In genomic region chr4:139055744-139056143, GRCm38 (mm10) we compare ENCODE assay signal across 25 mouse cellular contexts. TPM values are rescaled to one million over a fixed set of nuclear protein-coding genes. Genes with fewer than 3 reads are reported as not detected.
A peak's percentile ranks its signal among the peaks of the same experiment; 100 is the strongest.
DNase-seq lines count a peak whose midpoint lies in the region; ATAC-seq and TF ChIP-seq lines count a peak whose summit lies in the region.
"Had no signal": no experiment of that assay in that cellular context is flagged by ENCODE, and none has a peak within 500 bp of the region (broad histone marks: within the 10 kb centered on the region; RNA-seq: fewer than 3 reads in every experiment).

No protein-coding gene starts in this region.

- H3K9me3 ChIP-seq in forebrain, embryonic 15.5 days, result no peaks in the 10 kb centered on the region
- H3K9me3 ChIP-seq in forebrain, embryonic 12.5 days, result no peaks in the 10 kb centered on the region
- no peaks in the 10 kb centered on the region for H3K9me3 ChIP-seq in midbrain, embryonic 13.5 days
- no peaks in the 10 kb centered on the region for H3K9me3 ChIP-seq in midbrain, embryonic 10.5 days (replicated peaks)
- no peaks in the 10 kb centered on the region for H3K9me3 ChIP-seq in hindbrain, embryonic 16.5 days (ENCODE audit: control insufficient read depth, low read length)
- no peaks in the 10 kb centered on the region for H3K9me3 ChIP-seq in midbrain, postnatal 0 days (ENCODE audit: low read length)
- H3K9me3 ChIP-seq: embryonic facial prominence, embryonic 10.5 days; embryonic facial prominence, embryonic 15.5 days; liver, embryonic 12.5 days had no signal

- peaks cover 41% of the 10 kb centered on the region for H3K4me1 ChIP-seq in forebrain, embryonic 15.5 days
- peaks cover 22% of the 10 kb centered on the region for H3K4me1 ChIP-seq in forebrain, embryonic 12.5 days
- H3K4me1 ChIP-seq in midbrain, embryonic 13.5 days (replicated peaks), result peaks cover 8% of the 10 kb centered on the region
- H3K4me1 ChIP-seq in midbrain, embryonic 10.5 days, result no peaks in the 10 kb centered on the region
- H3K4me1 ChIP-seq in hindbrain, embryonic 16.5 days (ENCODE audit: control insufficient read depth, insufficient read depth, low read depth, low read length), result peaks cover 20% of the 10 kb centered on the region
- H3K4me1 ChIP-seq in midbrain, postnatal 0 days (ENCODE audit: insufficient read depth, low read length), result no peaks in the 10 kb centered on the region
- H3K4me1 ChIP-seq: embryonic facial prominence, embryonic 15.5 days; liver, embryonic 12.5 days had no signal

- H3K27ac ChIP-seq in forebrain, embryonic 15.5 days (replicated peaks), result peak overlapping the region; percentile 80
- H3K27ac ChIP-seq in forebrain, embryonic 12.5 days, result no peak overlapping the region
- peak overlapping the region; percentile 19; the same call in 1 of the 2 replicates for H3K27ac ChIP-seq in midbrain, embryonic 13.5 days
- H3K27ac ChIP-seq in midbrain, embryonic 10.5 days (replicated peaks), result no peak overlapping the region
- peak overlapping the region; percentile 37; the same call in 1 of the 2 replicates for H3K27ac ChIP-seq in hindbrain, embryonic 16.5 days (ENCODE audit: low read depth, low read length)
- no peak overlapping the region for H3K27ac ChIP-seq in midbrain, postnatal 0 days (ENCODE audit: low read depth, low read length)
- H3K27ac ChIP-seq: embryonic facial prominence, embryonic 10.5 days; embryonic facial prominence, embryonic 15.5 days; gastrocnemius, adult 2 months; liver, embryonic 12.5 days had no signal

- H3K4me3 ChIP-seq in forebrain, embryonic 15.5 days, result no peak overlapping the region
- no peak overlapping the region for H3K4me3 ChIP-seq in forebrain, embryonic 12.5 days (replicated peaks)
- no peak overlapping the region for H3K4me3 ChIP-seq in midbrain, embryonic 13.5 days (replicated peaks)
- H3K4me3 ChIP-seq in midbrain, embryonic 10.5 days, result no peak overlapping the region
- no peak overlapping the region for H3K4me3 ChIP-seq in hindbrain, embryonic 16.5 days (ENCODE audit: low read length)
- H3K4me3 ChIP-seq in midbrain, postnatal 0 days (ENCODE audit: low read depth, low read length), result no peak overlapping the region
- H3K4me3 ChIP-seq: embryonic facial prominence, embryonic 10.5 days; embryonic facial prominence, embryonic 15.5 days; gastrocnemius, adult 2 months; liver, embryonic 12.5 days had no signal

- no peak for TF ChIP-seq CTCF in midbrain, postnatal 0 days (IDR thresholded peaks at IDR 0.05)

- no peak for DNase-seq in midbrain, embryonic 10.5 days (ENCODE audit: low spot score)
- DNase-seq in midbrain, postnatal 0 days (ENCODE audit: low spot score), result peak; percentile 55
- no peak for DNase-seq in frontal cortex, adult 2 months (ENCODE audit: extremely low spot score in 1 of 2, low spot score in 1 of 2)
- no peak for DNase-seq in kidney, adult 8-10 months
- DNase-seq: gastrocnemius, postnatal 36 days; heart, postnatal 36 days; kidney, adult 18-20 months; kidney, postnatal 4 days; liver, postnatal 0 days; lung, postnatal 36 days had no signal

- no peak overlapping the region for H3K4me2 ChIP-seq in forebrain, embryonic 15.5 days (replicated peaks)
- H3K4me2 ChIP-seq in forebrain, embryonic 12.5 days, result no peak overlapping the region
- no peak overlapping the region for H3K4me2 ChIP-seq in midbrain, embryonic 13.5 days (replicated peaks)
- H3K4me2 ChIP-seq in hindbrain, embryonic 16.5 days (ENCODE audit: low read length), result no peak overlapping the region
- H3K4me2 ChIP-seq in midbrain, postnatal 0 days (ENCODE audit: low read depth, low read length, poor library complexity, severe bottlenecking), result no peak overlapping the region
- H3K4me2 ChIP-seq: embryonic facial prominence, embryonic 15.5 days; heart, embryonic 11.5 days; liver, embryonic 12.5 days had no signal

- ATAC-seq in forebrain, embryonic 15.5 days (replicated peaks), result 0 out of 2 replicates have a peak, but pooled peaks have one; percentile 3
- ATAC-seq in forebrain, embryonic 12.5 days (ENCODE audit: low FRiP score), result no peak
- no peak for ATAC-seq in midbrain, embryonic 13.5 days
- 0 out of 2 replicates have a peak, but pooled peaks have one; percentile 5 for ATAC-seq in hindbrain, embryonic 16.5 days
- ATAC-seq in midbrain, postnatal 0 days (ENCODE audit: low FRiP score), result no peak
- ATAC-seq: CD4-positive, CD25-positive, alpha-beta regulatory T cell, adult 4 months; liver, embryonic 12.5 days; liver, postnatal 0 days had no signal

- 50% methylated on average over 3 of the region's 3 CpGs for WGBS in forebrain, embryonic 15.5 days
- WGBS in forebrain, embryonic 12.5 days, result 75% methylated on average over 3 of the region's 3 CpGs
- WGBS in midbrain, embryonic 13.5 days, result 74% methylated on average over 3 of the region's 3 CpGs
- 83% methylated on average over 3 of the region's 3 CpGs for WGBS in midbrain, embryonic 10.5 days
- WGBS in hindbrain, embryonic 16.5 days, result 51% methylated on average over 3 of the region's 3 CpGs
- WGBS in midbrain, postnatal 0 days, result 71% methylated on average over 3 of the region's 3 CpGs

- H3K9ac ChIP-seq in forebrain, embryonic 15.5 days (replicated peaks), result no peak overlapping the region
- no peak overlapping the region for H3K9ac ChIP-seq in forebrain, embryonic 12.5 days
- H3K9ac ChIP-seq in midbrain, embryonic 13.5 days (replicated peaks), result no peak overlapping the region
- H3K9ac ChIP-seq in hindbrain, embryonic 16.5 days (ENCODE audit: low read depth, low read length), result no peak overlapping the region
- no peak overlapping the region for H3K9ac ChIP-seq in midbrain, postnatal 0 days (replicated peaks; ENCODE audit: low read length, poor library complexity, severe bottlenecking)
- H3K9ac ChIP-seq: embryonic facial prominence, embryonic 15.5 days; liver, embryonic 12.5 days; liver, postnatal 0 days had no signal

- H3K27me3 ChIP-seq in forebrain, embryonic 15.5 days, result peaks cover 5% of the 10 kb centered on the region; the same call in 1 of the 2 replicates
- H3K27me3 ChIP-seq in forebrain, embryonic 12.5 days, result peaks cover 64% of the 10 kb centered on the region
- peaks cover 19% of the 10 kb centered on the region; the same call in 1 of the 2 replicates for H3K27me3 ChIP-seq in midbrain, embryonic 13.5 days
- no peaks in the 10 kb centered on the region for H3K27me3 ChIP-seq in midbrain, embryonic 10.5 days (ENCODE audit: low read depth, poor library complexity, severe bottlenecking)
- H3K27me3 ChIP-seq in hindbrain, embryonic 16.5 days (replicated peaks; ENCODE audit: control insufficient read depth, insufficient read depth, low read length), result peaks cover 9% of the 10 kb centered on the region
- H3K27me3 ChIP-seq in midbrain, postnatal 0 days (ENCODE audit: insufficient read depth, low read length), result no peaks in the 10 kb centered on the region
- H3K27me3 ChIP-seq: embryonic facial prominence, embryonic 15.5 days had no signal

- no peaks in the 10 kb centered on the region for H3K36me3 ChIP-seq in forebrain, embryonic 15.5 days
- H3K36me3 ChIP-seq in forebrain, embryonic 12.5 days (replicated peaks), result no peaks in the 10 kb centered on the region
- H3K36me3 ChIP-seq in midbrain, embryonic 13.5 days, result no peaks in the 10 kb centered on the region
- H3K36me3 ChIP-seq in midbrain, embryonic 10.5 days, result no peaks in the 10 kb centered on the region
- H3K36me3 ChIP-seq in hindbrain, embryonic 16.5 days (ENCODE audit: control insufficient read depth, insufficient read depth, low read length), result no peaks in the 10 kb centered on the region
- no peaks in the 10 kb centered on the region for H3K36me3 ChIP-seq in midbrain, postnatal 0 days (ENCODE audit: insufficient read depth, low read length)
- H3K36me3 ChIP-seq: embryonic facial prominence, embryonic 10.5 days; embryonic facial prominence, embryonic 15.5 days; liver, embryonic 12.5 days had no signal

RNA-seq across cellular contexts. Expression of gene Htr6, which starts 19.6 kb away (rescaled TPM):
- 0.28 and 0.37 TPM in 2 replicates for polyA plus RNA-seq in forebrain, embryonic 15.5 days (2015; fragmentation: Nextera tagmentation; extraction: Ambion mirVana)
- polyA plus RNA-seq in forebrain, embryonic 12.5 days (2016; fragmentation: Nextera tagmentation; extraction: Ambion mirVana), result 0.18 TPM in 1 of 2 replicates, not detected in the other
- polyA plus RNA-seq in midbrain, embryonic 13.5 days (2015; fragmentation: Nextera tagmentation; extraction: Ambion mirVana), result 0.11 and 0.14 TPM in 2 replicates
- polyA plus RNA-seq in midbrain, embryonic 10.5 days (2016; fragmentation: Nextera tagmentation; extraction: Ambion mirVana), result not detected in 2 replicates
- polyA plus RNA-seq in hindbrain, embryonic 16.5 days (2015; fragmentation: Nextera tagmentation; extraction: Ambion mirVana), result 0.64 and 0.66 TPM in 2 replicates
- 4.2 and 5.9 TPM in 2 replicates for total RNA-seq in midbrain, postnatal 0 days (2014; rRNA removed)
- 1.0 and 1.1 TPM in 2 replicates for polyA plus RNA-seq in midbrain, postnatal 0 days (2015; fragmentation: Nextera tagmentation; extraction: Ambion mirVana)
- polyA plus RNA-seq in frontal cortex, adult 2 months (2012; rRNA removed), result 6.2 and 6.6 TPM in 2 replicates
- total RNA-seq: gastrocnemius, adult 2 months; gastrocnemius, postnatal 36 days; heart, adult 18-20 months; heart, postnatal 36 days; megakaryocyte, adult 5-6 weeks had no signal
- polyA plus RNA-seq: CD4-positive, CD25-positive, alpha-beta regulatory T cell, adult 4 months; heart, embryonic 11.5 days; heart, embryonic 16.5 days; liver, embryonic 12.5 days; liver, postnatal 0 days; lung, embryonic 16.5 days; thymus, postnatal 0 days had no signal

RNA-seq across cellular contexts. Expression of gene Nbl1, which starts 37.0 kb away (rescaled TPM):
- polyA plus RNA-seq in forebrain, embryonic 15.5 days (2015; fragmentation: Nextera tagmentation; extraction: Ambion mirVana), result 23.5 and 24.6 TPM in 2 replicates
- 22.5 and 26.7 TPM in 2 replicates for polyA plus RNA-seq in forebrain, embryonic 12.5 days (2016; fragmentation: Nextera tagmentation; extraction: Ambion mirVana)
- 22.1 and 32.0 TPM in 2 replicates for polyA plus RNA-seq in midbrain, embryonic 13.5 days (2015; fragmentation: Nextera tagmentation; extraction: Ambion mirVana)
- 8.7 and 14.8 TPM in 2 replicates for polyA plus RNA-seq in midbrain, embryonic 10.5 days (2016; fragmentation: Nextera tagmentation; extraction: Ambion mirVana)
- 43.7 and 57.7 TPM in 2 replicates for polyA plus RNA-seq in hindbrain, embryonic 16.5 days (2015; fragmentation: Nextera tagmentation; extraction: Ambion mirVana)
- total RNA-seq in midbrain, postnatal 0 days (2014; rRNA removed), result 60.7 and 62.2 TPM in 2 replicates
- 53.4 and 55.7 TPM in 2 replicates for polyA plus RNA-seq in midbrain, postnatal 0 days (2015; fragmentation: Nextera tagmentation; extraction: Ambion mirVana)
- 78.9 and 79.7 TPM in 2 replicates for polyA plus RNA-seq in frontal cortex, adult 2 months (2012; rRNA removed)

Comparison
In these comparisons a context has a peak if more than half of its experiments do, and no peak if none do; other contexts are left out.
1. ATAC-seq: peak in forebrain, embryonic 15.5 days (single experiment) and hindbrain, embryonic 16.5 days (single experiment); none in forebrain, embryonic 12.5 days (single experiment), midbrain, embryonic 13.5 days (single experiment) and midbrain, postnatal 0 days (single experiment).
2. H3K27ac ChIP-seq: peak in forebrain, embryonic 15.5 days (single experiment), midbrain, embryonic 13.5 days (single experiment) and hindbrain, embryonic 16.5 days (single experiment); none in forebrain, embryonic 12.5 days (single experiment), midbrain, embryonic 10.5 days (single experiment) and midbrain, postnatal 0 days (single experiment).